Mouse (Mus musculus): ENCODE measurements around the gene Ctnnb1. TPM values are rescaled to one million over a fixed set of nuclear protein-coding genes. Genes with fewer than 3 reads are reported as not detected.
"Not testable (repeated sequence)": the region's sequence is repeated elsewhere in the genome, so short reads cannot be mapped to it uniquely, and the experiment has no call there.

Gene Ctnnb1
- polyA plus RNA-seq, 1 experiment from 2014 or later = 861 TPM

- no peaks in the 10 kb centered on the region for H3K27me3 ChIP-seq (ENCODE audit: control insufficient read depth, insufficient read depth, low read length)
- H3K36me3 ChIP-seq (ENCODE audit: control insufficient read depth, insufficient read depth, low read length) = no peaks in the 10 kb centered on the region
- no peaks in the 10 kb centered on the region; the same call in 1 of the 2 replicates for H3K9me3 ChIP-seq (ENCODE audit: control insufficient read depth, low read length)
- H3K4me2 ChIP-seq (ENCODE audit: low read depth, low read length, severe bottlenecking) = no peak overlapping the region
- ATAC-seq (replicated peaks; ENCODE audit: low FRiP score) (no peak), DNase-seq (ENCODE audit: low spot score) (no peak)
- no peak overlapping the region for H3K4me3 ChIP-seq (ENCODE audit: low read depth, low read length)
- H3K4me1 ChIP-seq (replicated peaks; ENCODE audit: control insufficient read depth, insufficient read depth, low read length) = no peaks in the 10 kb centered on the region
- WGBS = 90% methylated on average over 14 of the region's 14 CpGs
- H3K9ac ChIP-seq (ENCODE audit: low read length) = no peak overlapping the region
- no peak overlapping the region for H3K27ac ChIP-seq (ENCODE audit: low read depth, low read length)
Observed at GRCm38 (mm10) chr9:120914877-120915459, 14.0 kb upstream of the Ctnnb1 start.

- H3K27me3 ChIP-seq (ENCODE audit: control insufficient read depth, insufficient read depth, low read length); ATAC-seq (replicated peaks; ENCODE audit: low FRiP score); H3K9me3 ChIP-seq (ENCODE audit: control insufficient read depth, low read length); H3K27ac ChIP-seq (ENCODE audit: low read depth, low read length); H3K9ac ChIP-seq (ENCODE audit: low read length); DNase-seq (ENCODE audit: low spot score); H3K4me3 ChIP-seq (ENCODE audit: low read depth, low read length); H3K36me3 ChIP-seq (ENCODE audit: control insufficient read depth, insufficient read depth, low read length); H3K4me2 ChIP-seq (ENCODE audit: low read depth, low read length, severe bottlenecking); H3K4me1 ChIP-seq (replicated peaks; ENCODE audit: control insufficient read depth, insufficient read depth, low read length): not testable (repeated sequence)
- 94% methylated on average over 2 of the region's 2 CpGs for whole genome bisulfite sequencing
Observed at GRCm38 (mm10) chr9:120917619-120918018, 11.4 kb upstream of the Ctnnb1 start.

- H3K4me3 ChIP-seq (ENCODE audit: low read depth, low read length) = no peak overlapping the region
- no peak for DNase-seq (ENCODE audit: low spot score)
Observed at GRCm38 (mm10) chr9:120918211-120918610, 10.8 kb upstream of the Ctnnb1 start.

DNA sequence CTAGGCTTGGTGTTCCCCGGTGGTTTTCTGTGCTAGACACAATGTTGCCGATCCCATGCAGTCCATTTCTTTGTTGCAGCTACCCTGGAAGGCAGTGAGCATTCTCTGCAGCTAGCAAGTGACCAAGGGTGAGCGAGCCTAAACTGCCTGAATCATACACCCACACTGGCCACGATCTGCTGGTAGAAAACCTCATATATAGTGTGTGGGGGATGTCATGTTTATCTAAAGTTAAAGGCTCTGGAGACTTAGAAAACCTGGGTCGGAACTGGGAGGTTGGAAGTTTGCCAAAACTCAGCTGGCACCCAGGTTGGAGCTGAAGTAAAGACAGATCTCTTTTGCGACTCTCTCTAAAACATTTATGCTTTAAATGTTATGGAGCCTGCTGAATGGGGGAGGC is 10.4 kb upstream of the Ctnnb1 start:
- ATAC-seq (replicated peaks; ENCODE audit: low FRiP score) = no peak
- no peak for DNase-seq (ENCODE audit: low spot score)
- H3K4me3 ChIP-seq (ENCODE audit: low read depth, low read length) = no peak overlapping the region
- no peak overlapping the region for H3K4me2 ChIP-seq (ENCODE audit: low read depth, low read length, severe bottlenecking)
- no peak overlapping the region for H3K27ac ChIP-seq (ENCODE audit: low read depth, low read length)
- H3K36me3 ChIP-seq (ENCODE audit: control insufficient read depth, insufficient read depth, low read length) = no peaks in the 10 kb centered on the region
- 61% methylated on average over 6 of the region's 6 CpGs for WGBS
- H3K9ac ChIP-seq (ENCODE audit: low read length) = no peak overlapping the region
- no peaks in the 10 kb centered on the region for H3K4me1 ChIP-seq (replicated peaks; ENCODE audit: control insufficient read depth, insufficient read depth, low read length)
- H3K27me3 ChIP-seq (ENCODE audit: control insufficient read depth, insufficient read depth, low read length) = no peaks in the 10 kb centered on the region
- H3K9me3 ChIP-seq (ENCODE audit: control insufficient read depth, low read length) = no peaks in the 10 kb centered on the region; the same call in 1 of the 2 replicates

More at GRCm38 (mm10) chr9:120918211-120918610, 10.8 kb upstream of the Ctnnb1 start:
- H3K9ac ChIP-seq (ENCODE audit: low read length) = no peak overlapping the region
- H3K36me3 ChIP-seq (ENCODE audit: control insufficient read depth, insufficient read depth, low read length) = no peaks in the 10 kb centered on the region
- H3K27ac ChIP-seq (ENCODE audit: low read depth, low read length) = no peak overlapping the region
- 82% methylated on average over 5 of the region's 5 CpGs for WGBS
- H3K9me3 ChIP-seq (ENCODE audit: control insufficient read depth, low read length) = no peaks in the 10 kb centered on the region; the same call in 1 of the 2 replicates
- no peak for ATAC-seq (replicated peaks; ENCODE audit: low FRiP score)
- H3K4me2 ChIP-seq (ENCODE audit: low read depth, low read length, severe bottlenecking) = no peak overlapping the region
- no peaks in the 10 kb centered on the region for H3K4me1 ChIP-seq (replicated peaks; ENCODE audit: control insufficient read depth, insufficient read depth, low read length)
- no peaks in the 10 kb centered on the region for H3K27me3 ChIP-seq (ENCODE audit: control insufficient read depth, insufficient read depth, low read length)

- Histone ChIP-seq H3K27me3 (ENCODE audit: control insufficient read depth, insufficient read depth, low read length) (no peaks in the 10 kb centered on the region), H3K4me2 (ENCODE audit: low read depth, low read length, severe bottlenecking) (no peak overlapping the region), H3K4me1 (replicated peaks; ENCODE audit: control insufficient read depth, insufficient read depth, low read length) (no peaks in the 10 kb centered on the region), H3K36me3 (ENCODE audit: control insufficient read depth, insufficient read depth, low read length) (no peaks in the 10 kb centered on the region), H3K9me3 (ENCODE audit: control insufficient read depth, low read length) (no peaks in the 10 kb centered on the region; the same call in 1 of the 2 replicates), H3K27ac (ENCODE audit: low read depth, low read length) (no peak overlapping the region), H3K9ac (ENCODE audit: low read length) (no peak overlapping the region), H3K4me3 (ENCODE audit: low read depth, low read length) (no peak overlapping the region)
- WGBS = 77% methylated on average over 5 of the region's 5 CpGs
- ATAC-seq (replicated peaks; ENCODE audit: low FRiP score) (no peak), DNase-seq (ENCODE audit: low spot score) (no peak)
Observed at GRCm38 (mm10) chr9:120919130-120919529, 9.9 kb upstream of the Ctnnb1 start.

GRCm38 (mm10) chr9:120926126-120926525 is 2.9 kb upstream of the Ctnnb1 start:
- Histone ChIP-seq H3K4me1 (replicated peaks; ENCODE audit: control insufficient read depth, insufficient read depth, low read length) (no peaks in the 10 kb centered on the region; the same call in 1 of the 2 replicates), H3K9me3 (ENCODE audit: control insufficient read depth, low read length) (no peaks in the 10 kb centered on the region), H3K4me2 (ENCODE audit: low read depth, low read length, severe bottlenecking) (no peak overlapping the region), H3K27me3 (ENCODE audit: control insufficient read depth, insufficient read depth, low read length) (0 out of 2 replicates have a peak, but pooled peaks cover 2% of the 10 kb centered on the region), H3K9ac (ENCODE audit: low read length) (no peak overlapping the region), H3K36me3 (ENCODE audit: control insufficient read depth, insufficient read depth, low read length) (no peaks in the 10 kb centered on the region), H3K27ac (ENCODE audit: low read depth, low read length) (no peak overlapping the region), H3K4me3 (ENCODE audit: low read depth, low read length) (no peak overlapping the region)
- ATAC-seq (replicated peaks; ENCODE audit: low FRiP score) (no peak), DNase-seq (ENCODE audit: low spot score) (no peak)
- WGBS = 74% methylated on average over 1 of the region's 1 CpGs

GRCm38 (mm10) chr9:120926939-120927606 is 1.9 kb upstream of the Ctnnb1 start:
- no peak overlapping the region for H3K4me3 ChIP-seq (ENCODE audit: low read depth, low read length)
- DNase-seq (ENCODE audit: low spot score) (no peak), ATAC-seq (replicated peaks; ENCODE audit: low FRiP score) (no peak)
- no peaks in the 10 kb centered on the region; the same call in 1 of the 2 replicates for H3K4me1 ChIP-seq (replicated peaks; ENCODE audit: control insufficient read depth, insufficient read depth, low read length)
- 0 out of 2 replicates have a peak, but pooled peaks cover 2% of the 10 kb centered on the region for H3K27me3 ChIP-seq (ENCODE audit: control insufficient read depth, insufficient read depth, low read length)
- H3K9ac ChIP-seq (ENCODE audit: low read length) = no peak overlapping the region
- H3K9me3 ChIP-seq (ENCODE audit: control insufficient read depth, low read length) = no peaks in the 10 kb centered on the region
- 30% methylated on average over 9 of the region's 9 CpGs for WGBS
- H3K36me3 ChIP-seq (ENCODE audit: control insufficient read depth, insufficient read depth, low read length) = no peaks in the 10 kb centered on the region
- no peak overlapping the region for H3K4me2 ChIP-seq (ENCODE audit: low read depth, low read length, severe bottlenecking)
- H3K27ac ChIP-seq (ENCODE audit: low read depth, low read length) = no peak overlapping the region

DNA sequence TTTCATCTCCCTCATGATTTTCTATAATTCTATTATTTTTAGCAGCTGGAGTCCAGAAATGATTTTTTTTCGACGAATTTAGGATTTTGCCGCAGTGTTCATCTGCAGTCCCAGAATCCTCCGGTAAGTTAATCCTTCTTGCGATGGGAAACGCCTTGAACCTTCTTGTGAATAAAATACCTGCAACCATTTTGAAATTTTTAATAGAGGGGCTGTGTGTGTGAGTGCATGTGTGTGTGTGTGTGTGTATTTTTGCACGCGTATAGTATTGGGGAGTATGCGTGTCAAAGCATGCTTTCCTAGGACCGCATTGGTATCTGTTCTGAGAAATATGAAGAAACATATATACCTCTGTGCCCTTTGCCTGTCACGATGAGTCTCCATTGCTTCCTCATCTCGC is 1.0 kb downstream of the Ctnnb1 start:
- Histone ChIP-seq H3K9me3 (ENCODE audit: control insufficient read depth, low read length) (no peaks in the 10 kb centered on the region), H3K36me3 (ENCODE audit: control insufficient read depth, insufficient read depth, low read length) (no peaks in the 10 kb centered on the region), H3K9ac (ENCODE audit: low read length) (no peak overlapping the region), H3K4me3 (ENCODE audit: low read depth, low read length) (no peak overlapping the region), H3K27me3 (ENCODE audit: control insufficient read depth, insufficient read depth, low read length) (0 out of 2 replicates have a peak, but pooled peaks cover 2% of the 10 kb centered on the region), H3K4me1 (replicated peaks; ENCODE audit: control insufficient read depth, insufficient read depth, low read length) (peaks cover 2% of the 10 kb centered on the region; the same call in 1 of the 2 replicates), H3K4me2 (ENCODE audit: low read depth, low read length, severe bottlenecking) (no peak overlapping the region), H3K27ac (ENCODE audit: low read depth, low read length) (no peak overlapping the region)
- 88% methylated on average over 12 of the region's 12 CpGs for WGBS
- ATAC-seq (replicated peaks; ENCODE audit: low FRiP score) (no peak), DNase-seq (ENCODE audit: low spot score) (no peak)
